ENCODE assay signal across 8 mouse cellular contexts in genomic region chr10:80948570-80948969, GRCm38 (mm10). TPM values are rescaled to one million over a fixed set of nuclear protein-coding genes. Genes with fewer than 3 reads are reported as not detected.
DNase-seq lines count a peak whose midpoint lies in the region; ATAC-seq and TF ChIP-seq lines count a peak whose summit lies in the region.
"Had no signal": no experiment of that assay in that cellular context is flagged by ENCODE, and none has a peak within 500 bp of the region (broad histone marks: within the 10 kb centered on the region; RNA-seq: fewer than 3 reads in every experiment).

No protein-coding gene starts in this region.

- ATAC-seq in intestine, embryonic 16.5 days = peak; percentile 65
- ATAC-seq in stomach, embryonic 16.5 days (ENCODE audit: insufficient read depth, low FRiP score) = peak; percentile 64; the same call in 1 of the 2 replicates
- ATAC-seq in hindbrain, embryonic 16.5 days = no peak
- no peak for ATAC-seq in midbrain, postnatal 0 days (ENCODE audit: low FRiP score)
- ATAC-seq: forebrain, embryonic 16.5 days had no signal

- peaks cover 41% of the 10 kb centered on the region for H3K4me1 ChIP-seq in bone marrow macrophage, adult 2 months (ENCODE audit: control insufficient read depth, insufficient read depth, low read length)
- H3K4me1 ChIP-seq in intestine, embryonic 16.5 days (ENCODE audit: control insufficient read depth, insufficient read depth, low read length) = peaks cover 26% of the 10 kb centered on the region
- H3K4me1 ChIP-seq in stomach, embryonic 16.5 days (ENCODE audit: control insufficient read depth, insufficient read depth, low read length) = peaks cover 25% of the 10 kb centered on the region
- H3K4me1 ChIP-seq in hindbrain, embryonic 16.5 days (ENCODE audit: control insufficient read depth, insufficient read depth, low read depth, low read length) = no peaks in the 10 kb centered on the region
- no peaks in the 10 kb centered on the region for H3K4me1 ChIP-seq in midbrain, postnatal 0 days (ENCODE audit: insufficient read depth, low read length)

- peak; percentile 61 to 76 for DNase-seq in lung, adult 18-20 months
- no peak for DNase-seq in lung, postnatal 14 days
- no peak for DNase-seq in midbrain, postnatal 0 days (ENCODE audit: low spot score)

- WGBS in intestine, embryonic 16.5 days = 28% methylated on average over 6 of the region's 6 CpGs
- 25% methylated on average over 6 of the region's 6 CpGs for WGBS in stomach, embryonic 16.5 days
- WGBS in hindbrain, embryonic 16.5 days = 30% methylated on average over 6 of the region's 6 CpGs
- 29% methylated on average over 6 of the region's 6 CpGs for WGBS in midbrain, postnatal 0 days

- no peak for TF ChIP-seq POLR2A in bone marrow macrophage, adult 2 months (IDR thresholded peaks at IDR 0.05; ENCODE audit: borderline replicate concordance, low read depth, low read length)

- H3K4me3 ChIP-seq in bone marrow macrophage, adult 2 months (ENCODE audit: insufficient read depth, low read length) = no peak overlapping the region
- no peak overlapping the region for H3K4me3 ChIP-seq in intestine, embryonic 16.5 days (ENCODE audit: low read length)
- no peak overlapping the region for H3K4me3 ChIP-seq in stomach, embryonic 16.5 days (replicated peaks; ENCODE audit: low read length)
- no peak overlapping the region for H3K4me3 ChIP-seq in hindbrain, embryonic 16.5 days (ENCODE audit: low read length)
- H3K4me3 ChIP-seq in midbrain, postnatal 0 days (ENCODE audit: low read depth, low read length) = no peak overlapping the region

- H3K36me3 ChIP-seq in intestine, embryonic 16.5 days (ENCODE audit: control insufficient read depth, insufficient read depth, low read length) = no peaks in the 10 kb centered on the region
- no peaks in the 10 kb centered on the region for H3K36me3 ChIP-seq in stomach, embryonic 16.5 days (ENCODE audit: control insufficient read depth, insufficient read depth, low read length)
- no peaks in the 10 kb centered on the region for H3K36me3 ChIP-seq in hindbrain, embryonic 16.5 days (ENCODE audit: control insufficient read depth, insufficient read depth, low read length)
- no peaks in the 10 kb centered on the region for H3K36me3 ChIP-seq in midbrain, postnatal 0 days (ENCODE audit: insufficient read depth, low read length)

- no peak overlapping the region for H3K4me2 ChIP-seq in intestine, embryonic 16.5 days (ENCODE audit: low read depth, low read length)
- no peak overlapping the region for H3K4me2 ChIP-seq in stomach, embryonic 16.5 days (ENCODE audit: low read depth, low read length)
- no peak overlapping the region for H3K4me2 ChIP-seq in hindbrain, embryonic 16.5 days (ENCODE audit: low read length)
- H3K4me2 ChIP-seq in midbrain, postnatal 0 days (ENCODE audit: low read depth, low read length, poor library complexity, severe bottlenecking) = no peak overlapping the region

- no peaks in the 10 kb centered on the region for H3K9me3 ChIP-seq in intestine, embryonic 16.5 days (ENCODE audit: control insufficient read depth, low read length)
- H3K9me3 ChIP-seq in stomach, embryonic 16.5 days (replicated peaks; ENCODE audit: control insufficient read depth, low read length) = no peaks in the 10 kb centered on the region
- no peaks in the 10 kb centered on the region for H3K9me3 ChIP-seq in hindbrain, embryonic 16.5 days (ENCODE audit: control insufficient read depth, low read length)
- no peaks in the 10 kb centered on the region for H3K9me3 ChIP-seq in midbrain, postnatal 0 days (ENCODE audit: low read length)

- peak overlapping the region; percentile 22; the same call in 1 of the 2 replicates for H3K9ac ChIP-seq in intestine, embryonic 16.5 days (ENCODE audit: low read depth, low read length)
- H3K9ac ChIP-seq in stomach, embryonic 16.5 days (ENCODE audit: low read length) = 0 out of 2 replicates have a peak overlapping the region, but pooled peaks have one; percentile 18
- no peak overlapping the region for H3K9ac ChIP-seq in hindbrain, embryonic 16.5 days (ENCODE audit: low read depth, low read length)
- no peak overlapping the region for H3K9ac ChIP-seq in midbrain, postnatal 0 days (replicated peaks; ENCODE audit: low read length, poor library complexity, severe bottlenecking)

- no peak for TF ChIP-seq CTCF in bone marrow macrophage, adult 2 months (IDR thresholded peaks at IDR 0.05; ENCODE audit: low read depth, low read length)
- no peak for TF ChIP-seq CTCF in midbrain, postnatal 0 days (IDR thresholded peaks at IDR 0.05)

- peak overlapping the region; percentile 12 for H3K27ac ChIP-seq in bone marrow macrophage, adult 2 months (ENCODE audit: insufficient read depth, low read depth, low read length)
- H3K27ac ChIP-seq in intestine, embryonic 16.5 days (ENCODE audit: low read length) = peak overlapping the region; percentile 46
- peak overlapping the region; percentile 80 for H3K27ac ChIP-seq in stomach, embryonic 16.5 days (ENCODE audit: low read length)
- no peak overlapping the region for H3K27ac ChIP-seq in hindbrain, embryonic 16.5 days (ENCODE audit: low read depth, low read length)
- H3K27ac ChIP-seq in midbrain, postnatal 0 days (ENCODE audit: low read depth, low read length) = no peak overlapping the region

- no peaks in the 10 kb centered on the region for H3K27me3 ChIP-seq in intestine, embryonic 16.5 days (replicated peaks; ENCODE audit: control insufficient read depth, insufficient read depth, low read length)
- H3K27me3 ChIP-seq in stomach, embryonic 16.5 days (ENCODE audit: control insufficient read depth, insufficient read depth, low read length) = no peaks in the 10 kb centered on the region
- H3K27me3 ChIP-seq in hindbrain, embryonic 16.5 days (replicated peaks; ENCODE audit: control insufficient read depth, insufficient read depth, low read length) = no peaks in the 10 kb centered on the region
- H3K27me3 ChIP-seq in midbrain, postnatal 0 days (ENCODE audit: insufficient read depth, low read length) = no peaks in the 10 kb centered on the region

RNA-seq across cellular contexts. Expression of gene Gadd45b, which starts 18.7 kb away (rescaled TPM):
- 15.8 and 20.9 TPM in 2 replicates for polyA plus RNA-seq in bone marrow macrophage, adult 2 months (2012; ENCODE audit: insufficient read depth, insufficient read length, missing spikeins)
- 26.5 and 29.1 TPM in 2 replicates for polyA plus RNA-seq in intestine, embryonic 16.5 days (2015; fragmentation: Nextera tagmentation; extraction: Ambion mirVana)
- polyA plus RNA-seq in stomach, embryonic 16.5 days (2015; fragmentation: Nextera tagmentation; extraction: Ambion mirVana) = 34.8 and 40.9 TPM in 2 replicates
- polyA plus RNA-seq in hindbrain, embryonic 16.5 days (2015; fragmentation: Nextera tagmentation; extraction: Ambion mirVana) = 8.0 and 9.0 TPM in 2 replicates
- total RNA-seq in midbrain, postnatal 0 days (2014; rRNA removed) = 3.5 and 7.3 TPM in 2 replicates
- 5.0 and 6.4 TPM in 2 replicates for polyA plus RNA-seq in midbrain, postnatal 0 days (2015; fragmentation: Nextera tagmentation; extraction: Ambion mirVana)

RNA-seq across cellular contexts. Expression of gene Lmnb2, which starts 30.5 kb away (rescaled TPM):
- polyA plus RNA-seq in bone marrow macrophage, adult 2 months (2012; ENCODE audit: insufficient read depth, insufficient read length, missing spikeins) = 18.9 and 19.5 TPM in 2 replicates
- polyA plus RNA-seq in intestine, embryonic 16.5 days (2015; fragmentation: Nextera tagmentation; extraction: Ambion mirVana) = 38.6 and 41.0 TPM in 2 replicates
- polyA plus RNA-seq in stomach, embryonic 16.5 days (2015; fragmentation: Nextera tagmentation; extraction: Ambion mirVana) = 43.4 and 43.9 TPM in 2 replicates
- 36.6 and 41.9 TPM in 2 replicates for polyA plus RNA-seq in hindbrain, embryonic 16.5 days (2015; fragmentation: Nextera tagmentation; extraction: Ambion mirVana)
- total RNA-seq in midbrain, postnatal 0 days (2014; rRNA removed) = 40.2 and 47.3 TPM in 2 replicates
- polyA plus RNA-seq in midbrain, postnatal 0 days (2015; fragmentation: Nextera tagmentation; extraction: Ambion mirVana) = 22.6 and 22.7 TPM in 2 replicates

RNA-seq across cellular contexts. Expression of gene Timm13, which starts 47.8 kb away (rescaled TPM):
- 76.6 and 101 TPM in 2 replicates for polyA plus RNA-seq in bone marrow macrophage, adult 2 months (2012; ENCODE audit: insufficient read depth, insufficient read length, missing spikeins)
- 390 and 410 TPM in 2 replicates for polyA plus RNA-seq in intestine, embryonic 16.5 days (2015; fragmentation: Nextera tagmentation; extraction: Ambion mirVana)
- 288 and 309 TPM in 2 replicates for polyA plus RNA-seq in stomach, embryonic 16.5 days (2015; fragmentation: Nextera tagmentation; extraction: Ambion mirVana)
- polyA plus RNA-seq in hindbrain, embryonic 16.5 days (2015; fragmentation: Nextera tagmentation; extraction: Ambion mirVana) = 314 and 364 TPM in 2 replicates
- total RNA-seq in midbrain, postnatal 0 days (2014; rRNA removed) = 153 and 267 TPM in 2 replicates
- 362 and 384 TPM in 2 replicates for polyA plus RNA-seq in midbrain, postnatal 0 days (2015; fragmentation: Nextera tagmentation; extraction: Ambion mirVana)

Comparison
In these comparisons a context has a peak if more than half of its experiments do, and no peak if none do; other contexts are left out.
1. DNase-seq: peak in lung, adult 18-20 months (2 of 2); none in lung, postnatal 14 days (single experiment) and midbrain, postnatal 0 days (single experiment).
2. H3K27ac ChIP-seq: peak in bone marrow macrophage, adult 2 months (single experiment), intestine, embryonic 16.5 days (single experiment) and stomach, embryonic 16.5 days (single experiment); none in hindbrain, embryonic 16.5 days (single experiment) and midbrain, postnatal 0 days (single experiment).
3. ATAC-seq: peak in intestine, embryonic 16.5 days (single experiment) and stomach, embryonic 16.5 days (single experiment); none in hindbrain, embryonic 16.5 days (single experiment) and midbrain, postnatal 0 days (single experiment).
4. H3K9ac ChIP-seq: peak in intestine, embryonic 16.5 days (single experiment) and stomach, embryonic 16.5 days (single experiment); none in hindbrain, embryonic 16.5 days (single experiment) and midbrain, postnatal 0 days (single experiment).